Mouse (Mus musculus) A20 (cell line): ENCODE results near the gene Gda.

ENCODE experiments used
- DNase-seq: peaks from one replicate; pipeline ENCODE4 v3.0.0-alpha.2; 2011; ENCODE audit warnings: low read depth, low spot score

Gene Gda

DNA sequence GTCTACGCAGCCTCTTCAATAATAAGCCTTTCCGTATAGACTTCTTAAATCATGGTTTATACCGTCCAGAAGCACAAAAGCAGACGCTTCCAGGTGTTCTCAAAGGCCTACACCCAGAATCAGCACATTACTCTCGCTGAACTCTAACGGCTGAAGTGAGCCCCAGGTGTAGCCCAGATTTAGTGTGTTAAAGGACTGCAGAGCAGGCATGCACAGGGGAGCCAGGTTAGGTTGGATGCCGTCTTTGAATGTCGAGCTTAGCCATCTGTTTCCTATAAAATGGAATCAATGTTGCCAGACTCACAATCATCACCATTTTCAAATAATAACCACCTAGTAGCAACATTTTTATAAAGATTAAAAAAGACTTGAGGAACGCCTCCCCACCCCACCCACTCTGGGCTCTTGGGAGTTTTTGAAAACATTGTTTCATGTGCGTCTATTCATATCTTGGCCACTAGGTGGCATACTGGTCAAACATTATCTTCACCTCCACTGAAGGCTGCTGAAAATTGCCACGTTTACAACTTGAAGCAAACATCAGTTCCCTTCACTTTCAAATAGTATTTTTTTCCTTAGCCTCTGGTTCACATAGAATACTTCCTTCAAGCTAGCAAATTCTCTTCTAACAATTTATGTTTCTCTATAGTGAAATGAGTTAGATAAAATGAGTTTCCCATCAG lies 100.0 kb downstream of the Gda start:
- DNase-seq: peak; percentile 67

- peak; percentile 21 for DNase-seq
Measured at GRCm38 (mm10) chr19:21372395-21373072, 100.7 kb downstream of the Gda start.

GRCm38 (mm10) chr19:21371337-21371736 lies 101.9 kb downstream of the Gda start:
- DNase-seq: peak; percentile 21

DNA sequence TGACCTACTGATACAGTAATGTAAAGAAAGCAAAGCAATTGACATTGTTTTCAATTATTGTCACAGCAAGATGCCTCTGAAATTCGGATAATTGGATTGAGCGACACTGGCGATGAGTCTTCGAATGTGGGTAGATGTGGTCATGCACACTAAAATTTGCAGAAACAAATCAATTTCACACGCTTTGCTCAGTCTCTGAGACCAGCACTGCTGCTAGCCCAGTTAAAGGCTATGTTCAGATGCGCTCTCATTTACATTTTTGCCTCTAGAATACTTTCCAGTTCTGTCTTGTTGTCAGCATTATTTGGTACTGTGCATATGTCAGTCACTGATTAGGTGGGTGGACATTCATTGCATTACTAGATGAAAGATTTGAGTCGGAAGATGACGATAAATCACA lies 102.5 kb downstream of the Gda start:
- no peak for DNase-seq

DNA sequence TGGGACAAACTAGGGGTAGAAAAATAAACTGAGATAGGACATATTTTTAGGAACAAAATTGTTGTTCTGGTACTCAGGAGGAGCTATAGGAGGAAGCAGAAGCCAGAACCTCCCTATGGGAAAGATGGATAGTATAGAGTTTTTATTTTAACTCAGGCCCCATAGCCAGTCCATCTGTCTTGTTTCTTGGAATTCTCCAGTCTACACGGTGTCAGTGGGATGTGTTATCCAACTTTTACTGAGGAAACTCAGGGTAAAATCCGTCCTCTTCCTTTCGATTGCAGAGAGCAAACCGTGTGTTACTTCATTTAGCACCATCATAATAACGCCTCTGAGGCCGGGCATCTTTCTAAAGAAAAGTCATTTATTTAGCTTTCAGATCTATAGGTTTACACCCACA lies 104.1 kb downstream of the Gda start:
- DNase-seq: no peak

- no peak for DNase-seq
Measured at GRCm38 (mm10) chr19:21368595-21368994, 104.7 kb downstream of the Gda start.

DNA sequence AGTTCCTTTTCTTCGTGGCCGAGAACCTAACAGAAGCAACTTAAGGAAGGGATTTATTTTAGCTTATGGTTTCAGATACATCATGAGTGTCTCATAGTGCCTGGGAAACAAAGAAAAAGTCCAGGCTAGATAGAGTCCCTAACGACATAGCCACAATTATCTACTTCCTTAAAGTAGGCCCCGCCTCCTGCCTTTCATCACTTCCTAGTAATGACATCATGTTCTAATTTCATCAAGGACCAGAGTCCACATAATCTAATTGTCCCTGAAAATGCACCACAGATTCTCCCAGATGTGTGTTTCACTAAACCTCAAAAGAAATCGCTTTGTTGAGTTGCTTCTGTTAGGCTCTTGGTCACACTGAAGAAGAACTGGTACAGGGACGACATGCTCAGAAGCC lies 115.5 kb downstream of the Gda start:
- no peak for DNase-seq

- no peak for DNase-seq
Measured at GRCm38 (mm10) chr19:21349634-21350033, 123.6 kb downstream of the Gda start.

- DNase-seq: no peak
Measured at GRCm38 (mm10) chr19:21346646-21347045, 126.6 kb downstream of the Gda start.
